Mouse (Mus musculus) midbrain, embryonic 16.5 days (tissue): Measurements from ENCODE around the gene Nbeal2. TPM values are rescaled to one million over a fixed set of nuclear protein-coding genes. Genes with fewer than 3 reads are reported as not detected.

ENCODE experiments used
- ATAC-seq: fragments of 200-750 bp; cut with Nextera tagmentation; 2 replicates; pipeline ENCODE4 v1.8.0; 2017; ENCODE audit warnings: moderate TSS enrichment
- H3K27ac ChIP-seq: fragments of 300-500 bp; sonication (generic); 2 replicates; pipeline ENCODE4 v1.5.1; 2014; ENCODE audit warnings: mild to moderate bottlenecking, low read length, mixed read lengths
- H3K27me3 ChIP-seq: fragments of 300-500 bp; sonication (generic); 2 replicates; pipeline ENCODE4 v1.6.1; 2014; ENCODE audit warnings: low read depth, low read length, mixed read lengths; ENCODE audit not compliant: control insufficient read depth, insufficient read depth
- H3K36me3 ChIP-seq: fragments of 300-500 bp; sonication (generic); 2 replicates; pipeline ENCODE4 v1.6.1; 2014; ENCODE audit warnings: mild to moderate bottlenecking, low read length, moderate library complexity, mixed read lengths; ENCODE audit not compliant: control insufficient read depth, insufficient read depth
- H3K4me1 ChIP-seq: fragments of 300-500 bp; sonication (generic); 2 replicates; pipeline ENCODE4 v1.6.1; 2014; ENCODE audit warnings: mild to moderate bottlenecking, low read length, mixed read lengths; ENCODE audit not compliant: control insufficient read depth, insufficient read depth
- H3K4me2 ChIP-seq: fragments of 300-500 bp; sonication (generic); 2 replicates; pipeline ENCODE4 v1.6.1; 2014; ENCODE audit warnings: mild to moderate bottlenecking, low read length, mixed read lengths
- H3K4me3 ChIP-seq: fragments of 300-500 bp; sonication (generic); 2 replicates; pipeline ENCODE4 v1.5.1; 2014; ENCODE audit warnings: low read depth, mild to moderate bottlenecking, low read length, moderate library complexity, mixed read lengths
- H3K9ac ChIP-seq: fragments of 300-500 bp; sonication (generic); 2 replicates; pipeline ENCODE4 v1.6.1; 2014; ENCODE audit warnings: low read depth, low read length, mixed read lengths
- H3K9me3 ChIP-seq: fragments of 300-500 bp; sonication (generic); replicated peaks from 2 replicates; pipeline ENCODE4 v1.6.1; 2014; ENCODE audit warnings: mild to moderate bottlenecking, low read length, mixed read lengths; ENCODE audit not compliant: control insufficient read depth, poor library complexity, severe bottlenecking
- WGBS: fragments of 180-500 bp; shearing (Covaris S2); extraction: QIAGEN DNeasy Blood & Tissue Kit; methylation state at CpG from one replicate; pipeline ENCODE4 v1.1.7; 2014; 5-methylcytosine and 5-hydroxymethylcytosine counted together
- polyA plus RNA-seq: library from polyadenylated mRNA; unstranded; fragments of >200 nt; fragmentation: Nextera tagmentation; extraction: Ambion mirVana; gene quantifications from 2 replicates; pipeline ENCODE4 v1.2.1, GENCODE M21; 2015

The Nbeal2 gene
- polyA plus RNA-seq, 1 experiment from 2014 or later = 6.1 TPM

DNA sequence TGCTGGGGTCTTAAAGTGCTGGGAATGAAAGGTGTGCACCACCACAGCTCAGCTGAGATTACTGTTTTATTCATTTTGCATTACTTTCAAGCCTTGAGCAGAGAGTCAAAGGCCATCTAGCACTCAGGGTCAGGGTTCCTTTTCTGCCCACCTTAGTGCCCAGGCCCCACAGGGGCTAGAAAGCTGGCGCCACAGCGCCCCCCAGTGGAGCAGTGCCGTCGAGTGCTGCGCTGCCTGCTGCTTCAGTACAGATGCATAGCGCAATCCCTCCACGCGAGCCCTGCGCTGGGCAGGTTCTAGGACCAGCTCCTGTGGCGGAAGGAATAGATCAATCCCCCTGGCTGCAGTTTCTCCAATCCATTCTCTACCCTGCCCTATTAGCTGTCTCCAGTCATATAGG lies 22.8 kb downstream of the Nbeal2 start:
- Histone ChIP-seq H3K36me3 (peaks cover 14% of the 10 kb centered on the region; the same call in 1 of the 2 replicates), H3K4me1 (peaks cover 3% of the 10 kb centered on the region; the same call in 1 of the 2 replicates), H3K4me2 (peak overlapping the region; percentile 52), H3K27ac (no peak overlapping the region), H3K9ac (peak overlapping the region; percentile 34; the same call in 1 of the 2 replicates), H3K9me3 (no peaks in the 10 kb centered on the region), H3K4me3 (peak overlapping the region; percentile 23), H3K27me3 (peaks cover 2% of the 10 kb centered on the region)
- ATAC-seq = 0 out of 2 replicates have a peak, but pooled peaks have one; percentile 27
- 9% methylated on average over 10 of the region's 10 CpGs for WGBS

DNA sequence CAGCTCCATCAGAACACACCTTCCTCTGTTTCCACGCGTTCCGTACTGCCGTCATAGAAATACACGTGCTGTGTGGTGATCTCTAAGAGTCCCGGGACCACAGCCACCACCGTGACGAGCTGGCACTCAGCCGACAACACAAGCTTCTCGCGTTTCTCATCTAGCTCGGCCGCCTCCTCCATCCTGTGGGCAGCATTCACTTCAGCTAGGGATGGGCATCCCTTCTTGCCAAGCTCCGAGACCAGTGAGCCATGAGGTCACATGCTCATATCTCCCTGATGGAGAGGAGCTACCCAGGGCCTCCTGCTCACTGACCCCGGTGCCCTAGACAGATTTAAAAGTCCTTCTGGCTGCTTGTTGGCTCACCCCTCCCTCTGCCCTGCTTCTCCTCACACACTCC lies 23.8 kb downstream of the Nbeal2 start:
- WGBS = 91% methylated on average over 15 of the region's 15 CpGs
- no peaks in the 10 kb centered on the region for H3K9me3 ChIP-seq

DNA sequence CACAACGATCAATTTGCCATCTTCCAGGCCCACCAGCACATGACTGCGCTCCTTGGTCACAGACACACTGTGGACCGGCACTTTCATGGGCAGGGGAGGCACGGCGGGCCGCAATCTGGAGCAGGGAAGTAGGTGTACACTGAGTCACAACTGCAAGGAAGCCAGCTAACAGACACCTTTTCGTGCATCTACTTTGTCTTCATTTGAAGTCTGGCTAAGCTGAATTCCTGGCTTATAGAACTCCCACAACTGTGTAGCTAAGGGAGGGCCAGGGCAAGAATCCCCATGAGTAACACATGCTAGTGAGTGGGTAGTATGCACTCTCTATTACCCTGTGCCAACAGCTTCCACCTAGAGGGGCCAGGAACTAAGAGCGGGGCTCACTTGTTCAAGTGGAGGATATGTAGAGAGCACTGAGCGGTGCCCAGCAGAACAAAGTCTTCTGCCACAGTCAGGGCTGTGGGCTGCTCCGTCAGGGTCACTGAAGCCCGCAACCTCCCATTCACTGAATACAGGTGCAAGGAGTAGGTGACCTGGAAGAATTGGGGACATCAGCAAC lies 28.5 kb downstream of the Nbeal2 start:
- ATAC-seq = peak; percentile 20; the same call in 1 of the 2 replicates
- Histone ChIP-seq H3K36me3 (peaks cover 14% of the 10 kb centered on the region; the same call in 1 of the 2 replicates), H3K9ac (peak overlapping the region; percentile 76), H3K9me3 (no peaks in the 10 kb centered on the region), H3K27me3 (no peaks in the 10 kb centered on the region), H3K4me2 (peak overlapping the region; percentile 98), H3K4me1 (peaks cover 16% of the 10 kb centered on the region; the same call in 1 of the 2 replicates), H3K4me3 (peak overlapping the region; percentile 50), H3K27ac (peak overlapping the region; percentile 84)
- 65% methylated on average over 11 of the region's 11 CpGs for WGBS

More for the DNA sequence above, 23.8 kb downstream of the Nbeal2 start:
- Histone ChIP-seq H3K27ac (no peak overlapping the region), H3K4me2 (no peak overlapping the region), H3K27me3 (no peaks in the 10 kb centered on the region; the same call in 1 of the 2 replicates), H3K4me3 (no peak overlapping the region), H3K36me3 (peaks cover 14% of the 10 kb centered on the region; the same call in 1 of the 2 replicates), H3K4me1 (peaks cover 7% of the 10 kb centered on the region; the same call in 1 of the 2 replicates), H3K9ac (no peak overlapping the region)
- ATAC-seq = no peak

DNA sequence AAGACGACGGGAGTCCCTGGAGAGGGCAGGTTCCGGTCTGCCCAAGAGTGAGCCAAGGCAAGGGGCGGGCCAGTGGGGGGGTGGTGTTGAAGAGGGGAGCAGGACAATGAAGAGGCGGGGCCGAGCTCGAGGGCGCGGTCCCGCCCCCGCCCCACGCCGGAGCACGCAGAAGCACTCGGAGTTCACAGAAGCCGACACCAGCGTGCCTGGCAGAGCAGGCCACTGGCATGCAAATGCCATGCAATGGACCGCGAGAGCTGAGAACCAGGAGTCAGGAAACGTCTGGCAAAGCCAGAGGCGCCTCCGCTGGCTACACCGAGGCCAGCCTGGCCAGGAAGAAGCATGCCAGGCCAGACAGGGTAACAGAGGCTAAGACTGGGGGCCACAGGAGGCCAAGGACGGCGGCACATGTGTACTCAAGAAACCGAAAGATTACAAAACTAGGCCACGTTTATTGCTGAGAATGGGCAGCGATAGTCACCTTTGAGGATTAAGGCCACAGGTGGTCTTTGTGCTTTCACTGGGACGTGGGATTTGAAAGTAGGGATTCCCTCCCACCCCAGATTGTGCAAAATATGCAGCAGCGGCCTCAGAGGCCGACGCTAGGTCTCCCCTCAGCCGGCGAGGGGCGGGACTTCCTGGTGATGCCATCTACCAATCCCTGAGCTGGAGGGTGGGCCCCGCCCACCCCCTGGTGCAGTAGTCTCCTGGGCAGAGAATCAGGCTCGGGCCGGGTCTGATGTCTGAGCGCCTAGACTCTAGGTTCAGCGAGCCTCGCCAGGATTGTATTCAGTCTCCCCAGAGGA lies 29.4 kb downstream of the Nbeal2 start, which contains the start of gene Nradd:
TSS of gene Nradd (minus strand) at position 92 of the 806 bp plus-strand sequence.
- Histone ChIP-seq H3K27me3 (no peaks in the 10 kb centered on the region), H3K4me2 (peak within 1 kb of the TSS; percentile 98), H3K36me3 (peaks cover 18% of the 10 kb centered on the region; the same call in 1 of the 2 replicates), H3K9me3 (no peaks in the 10 kb centered on the region), H3K9ac (peak within 1 kb of the TSS; percentile 76), H3K4me1 (peaks cover 16% of the 10 kb centered on the region; the same call in 1 of the 2 replicates), H3K27ac (peak within 1 kb of the TSS; percentile 84), H3K4me3 (peak within 1 kb of the TSS; percentile 50)
- WGBS = under 1% methylated on average over 41 of the region's 41 CpGs
- peak; percentile 95 for ATAC-seq

DNA sequence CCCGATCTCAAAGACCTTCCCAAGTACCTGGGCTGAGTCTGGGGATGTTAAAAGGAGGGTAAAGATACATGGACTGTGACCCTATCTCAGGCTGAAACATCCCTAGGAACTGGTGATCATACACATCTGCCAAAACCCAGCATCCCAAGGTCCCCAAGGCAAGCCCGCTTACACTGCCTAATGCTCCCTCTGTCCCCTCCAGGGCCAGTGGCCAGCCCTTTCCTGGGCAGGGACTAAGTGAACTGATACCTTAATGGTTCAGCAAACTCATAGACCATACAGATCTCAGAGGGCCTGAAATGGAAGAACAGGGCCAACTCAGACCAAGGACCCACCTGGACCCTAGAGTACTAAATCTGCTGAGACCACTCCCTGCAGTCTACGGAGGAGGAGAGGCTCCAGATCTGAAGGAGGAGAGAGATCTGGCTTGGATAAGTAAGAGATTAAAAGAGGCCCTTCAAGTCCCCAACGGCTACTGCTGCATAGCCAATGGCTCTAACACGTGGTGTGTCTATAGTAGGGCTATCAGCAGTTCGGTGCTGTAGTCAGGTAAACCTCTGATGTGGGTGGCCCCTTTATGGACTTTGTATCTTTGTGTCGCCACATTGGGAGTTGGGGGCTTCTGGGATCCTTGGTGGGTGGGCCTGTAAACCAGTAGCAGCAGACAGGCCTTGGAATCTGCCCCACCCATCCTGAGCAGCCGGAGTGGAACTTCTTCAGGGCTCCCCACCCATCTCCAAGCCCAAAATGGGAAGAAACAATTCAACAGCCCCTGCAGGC lies 30.4 kb downstream of the Nbeal2 start:
- 41% methylated on average over 8 of the region's 8 CpGs for WGBS

DNA sequence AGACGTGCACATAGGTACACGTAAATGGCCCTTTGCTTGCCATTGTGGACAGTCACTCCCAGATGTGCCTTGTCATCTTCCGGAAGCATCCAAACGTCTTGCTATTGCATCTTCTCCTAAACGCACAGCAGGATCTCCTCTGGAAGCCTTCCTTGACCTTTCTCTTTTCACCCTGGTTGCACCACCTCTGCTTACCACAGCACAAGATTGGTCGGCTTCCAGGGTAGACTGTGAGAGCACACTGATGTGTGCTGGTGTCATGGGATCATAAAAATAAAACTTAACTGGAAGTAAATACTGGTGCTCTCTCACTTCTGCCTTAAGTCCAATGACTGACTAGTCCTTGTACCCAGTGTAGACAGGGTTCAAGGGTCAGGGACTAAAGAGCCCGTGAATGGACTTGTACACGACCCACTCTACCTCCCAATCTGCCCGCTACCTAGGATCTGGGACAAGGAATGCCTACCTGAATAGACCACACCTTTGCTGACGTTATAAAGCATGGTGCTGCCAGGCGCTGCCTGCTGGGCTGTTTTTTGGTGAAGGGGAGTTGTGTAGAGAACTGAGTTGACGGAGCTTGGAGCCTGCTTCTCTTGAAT lies 31.2 kb downstream of the Nbeal2 start:
- peaks cover 16% of the 10 kb centered on the region; the same call in 1 of the 2 replicates for H3K4me1 ChIP-seq
- no peak overlapping the region for H3K4me2 ChIP-seq
- peaks cover 24% of the 10 kb centered on the region for H3K36me3 ChIP-seq
- 85% methylated on average over 12 of the region's 12 CpGs for WGBS
- H3K27ac ChIP-seq = no peak overlapping the region
- no peak for ATAC-seq
- H3K27me3 ChIP-seq = no peaks in the 10 kb centered on the region
- H3K9ac ChIP-seq = no peak overlapping the region
- no peak overlapping the region for H3K4me3 ChIP-seq
- H3K9me3 ChIP-seq = no peaks in the 10 kb centered on the region

More for the DNA sequence above, 30.4 kb downstream of the Nbeal2 start:
- Histone ChIP-seq H3K4me1 (peaks cover 16% of the 10 kb centered on the region; the same call in 1 of the 2 replicates), H3K9me3 (no peaks in the 10 kb centered on the region), H3K27me3 (no peaks in the 10 kb centered on the region), H3K27ac (peak overlapping the region; percentile 84), H3K9ac (peak overlapping the region; percentile 76), H3K36me3 (peaks cover 22% of the 10 kb centered on the region), H3K4me2 (peak overlapping the region; percentile 98), H3K4me3 (peak overlapping the region; percentile 50)
- ATAC-seq = no peak

DNA sequence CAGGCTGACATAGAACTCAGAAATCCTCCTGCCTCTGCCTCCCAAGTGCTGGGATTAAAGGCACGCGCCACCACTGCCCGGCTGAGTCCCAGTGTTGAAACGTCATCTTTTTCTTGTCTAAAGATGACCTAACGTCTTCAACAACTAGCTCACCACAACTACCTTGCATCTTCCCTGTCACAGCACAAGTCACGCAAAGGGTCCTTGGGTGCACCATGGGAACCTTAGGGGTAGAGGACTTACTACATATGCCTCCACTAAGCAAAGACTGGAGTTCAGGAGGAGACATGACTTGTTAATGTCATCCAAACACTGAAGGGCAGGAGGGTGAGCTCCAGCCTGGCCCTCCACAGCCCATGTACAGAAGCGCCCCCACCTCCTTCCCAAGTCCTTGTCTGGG lies 33.3 kb downstream of the Nbeal2 start:
- WGBS = 98% methylated on average over 7 of the region's 7 CpGs
- H3K27me3 ChIP-seq = no peaks in the 10 kb centered on the region
- no peak for ATAC-seq
- H3K4me2 ChIP-seq = no peak overlapping the region
- peaks cover 16% of the 10 kb centered on the region; the same call in 1 of the 2 replicates for H3K4me1 ChIP-seq
- no peak overlapping the region for H3K27ac ChIP-seq
- H3K36me3 ChIP-seq = peaks cover 29% of the 10 kb centered on the region
- no peak overlapping the region for H3K9ac ChIP-seq
- H3K4me3 ChIP-seq = no peak overlapping the region
- no peaks in the 10 kb centered on the region for H3K9me3 ChIP-seq

DNA sequence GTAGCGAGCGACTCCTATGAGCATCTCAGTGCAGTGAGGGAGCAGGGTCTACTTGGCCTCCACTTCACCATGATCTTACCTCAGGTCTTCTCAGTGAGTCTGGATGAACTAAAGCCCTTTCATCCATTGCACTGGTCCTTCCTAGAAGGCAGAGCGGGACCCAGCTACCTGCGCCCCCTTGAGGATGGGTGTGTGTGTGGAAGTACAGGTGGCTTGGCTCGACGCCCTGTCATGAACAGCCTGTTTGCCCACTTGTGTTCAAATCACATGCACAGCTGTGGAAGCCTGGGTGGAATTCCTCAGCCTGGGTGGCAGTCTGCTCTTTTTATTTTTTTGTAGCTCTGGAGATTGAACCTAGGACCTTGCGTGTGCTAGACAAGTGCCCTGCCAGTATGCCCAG lies 33.8 kb downstream of the Nbeal2 start:
- Histone ChIP-seq H3K27ac (no peak overlapping the region), H3K27me3 (no peaks in the 10 kb centered on the region), H3K9me3 (no peaks in the 10 kb centered on the region), H3K4me1 (peaks cover 12% of the 10 kb centered on the region; the same call in 1 of the 2 replicates), H3K9ac (no peak overlapping the region), H3K4me3 (no peak overlapping the region), H3K36me3 (peaks cover 31% of the 10 kb centered on the region), H3K4me2 (no peak overlapping the region)
- no peak for ATAC-seq
- 93% methylated on average over 7 of the region's 7 CpGs for WGBS
